Mouse (Mus musculus) ES-E14 (cell line): ENCODE measurements around the gene Hsp90aa1. TPM values are rescaled to one million over a fixed set of nuclear protein-coding genes. Genes with fewer than 3 reads are reported as not detected.
"Not testable (repeated sequence)": the region's sequence is repeated elsewhere in the genome, so short reads cannot be mapped to it uniquely, and the experiment has no call there.

Experiments used
- DNase-seq: peaks from one replicate; pipeline ENCODE4 v3.0.0-alpha.2; 2013; ENCODE audit warnings: low read depth, low spot score
- H3K27ac ChIP-seq: 2 replicates; pipeline ENCODE4 v1.5.1; 2012; ENCODE audit warnings: low read depth, mild to moderate bottlenecking, low read length, moderate library complexity, mixed read lengths; ENCODE audit not compliant: poor library complexity, insufficient read depth, severe bottlenecking
- H3K36me3 ChIP-seq: 2 replicates; pipeline ENCODE4 v1.6.1; 2012; ENCODE audit warnings: mild to moderate bottlenecking, low read length, moderate library complexity, mixed read lengths; ENCODE audit not compliant: control insufficient read depth, poor library complexity, insufficient read depth, severe bottlenecking
- H3K4me1 ChIP-seq, 2 experiments: fragments of 150-350 bp in 1 of 2; sonication (generic) in 1 of 2; 2 replicates each; pipeline ENCODE4 v1.6.1; 2012; ENCODE audit warnings: low read length in 2 of 2, mild to moderate bottlenecking in 1 of 2, mixed read lengths in 1 of 2; ENCODE audit not compliant: control insufficient read depth in 2 of 2, insufficient read depth in 2 of 2, poor library complexity in 1 of 2
- H3K4me3 ChIP-seq, 2 experiments: fragments of 150-350 bp in 1 of 2; sonication (generic) in 1 of 2; 2 replicates each; pipeline ENCODE4 v1.5.1; 2012; ENCODE audit warnings: low read length in 2 of 2, low read depth in 1 of 2, mild to moderate bottlenecking in 1 of 2, mixed read lengths in 1 of 2; ENCODE audit not compliant: insufficient read depth in 1 of 2, poor library complexity in 1 of 2, severe bottlenecking in 1 of 2
- H3K9ac ChIP-seq: 2 replicates; pipeline ENCODE4 v1.6.1; 2012; ENCODE audit warnings: low read depth, mild to moderate bottlenecking, low read length, mixed read lengths; ENCODE audit not compliant: poor library complexity, insufficient read depth, severe bottlenecking
- H3K9me3 ChIP-seq: fragments of 150-350 bp; sonication (generic); 2 replicates; pipeline ENCODE4 v1.6.1; 2012; ENCODE audit warnings: low read depth, mild to moderate bottlenecking, low read length; ENCODE audit not compliant: control insufficient read depth, insufficient read depth
- CHD2 ChIP-seq: IDR thresholded peaks from 2 replicates; pipeline ENCODE4 v1.6.1; 2014; ENCODE audit warnings: mild to moderate bottlenecking, low read depth, low read length, inconsistent platforms
- HCFC1 ChIP-seq: IDR thresholded peaks from 2 replicates; pipeline ENCODE4 v1.6.1; 2012; ENCODE audit warnings: low read length, inconsistent platforms, borderline replicate concordance; ENCODE audit not compliant: insufficient read depth
- MAFK ChIP-seq: IDR thresholded peaks from 2 replicates; pipeline ENCODE4 v1.6.1; 2014; ENCODE audit warnings: mild to moderate bottlenecking, low read depth, low read length, inconsistent platforms; ENCODE audit not compliant: insufficient read depth
- ZC3H11A ChIP-seq: IDR thresholded peaks from 2 replicates; pipeline ENCODE4 v1.6.1; 2012; ENCODE audit warnings: low read depth, mild to moderate bottlenecking, inconsistent platforms, low read length, borderline replicate concordance
- ZNF384 ChIP-seq: IDR thresholded peaks from 2 replicates; pipeline ENCODE4 v1.6.1; 2012; ENCODE audit warnings: low read depth, low read length, inconsistent platforms
- in situ Hi-C, 2 experiments: fragments of 600-800 bp; cut with MboI; formaldehyde crosslinking; loops; one replicate each; pipeline ENCODE4 v1.15.1; 2025; ENCODE audit warnings: low sequenced_read_pairs in 2 of 2, inconsistent platforms in 1 of 2; ENCODE audit not compliant: unreplicated experiment in 2 of 2
- total RNA-seq: library from RNA; depleted of rRNA; stranded (reverse); fragments of 300-350 nt; gene quantifications from 2 replicates; pipeline ENCODE4 v1.2.3, GENCODE M21; 2012

Hsp90aa1 gene
- total RNA-seq, 1 experiment, result 2,383 TPM

GRCm38 (mm10) chr12:110736641-110737040 lies 34.1 kb upstream of the Hsp90aa1 start:
- DNase-seq, result no peak
- in situ Hi-C loops, result no loop called here
- TF ChIP-seq HCFC1 (no peak), ZC3H11A (no peak), MAFK (no peak), CHD2 (no peak), ZNF384 (no peak)
- Histone ChIP-seq H3K36me3 (no peaks in the 10 kb centered on the region), H3K4me3 (peak overlapping the region; percentile 74 to 100; a peak in 2 of 4 replicates), H3K9ac (no peak overlapping the region), H3K27ac (no peak overlapping the region), H3K4me1 (peaks cover 0 to 2% of the 10 kb centered on the region in 2 experiments; a peak in 1 of 4 replicates), H3K9me3 (no peaks in the 10 kb centered on the region)

DNA sequence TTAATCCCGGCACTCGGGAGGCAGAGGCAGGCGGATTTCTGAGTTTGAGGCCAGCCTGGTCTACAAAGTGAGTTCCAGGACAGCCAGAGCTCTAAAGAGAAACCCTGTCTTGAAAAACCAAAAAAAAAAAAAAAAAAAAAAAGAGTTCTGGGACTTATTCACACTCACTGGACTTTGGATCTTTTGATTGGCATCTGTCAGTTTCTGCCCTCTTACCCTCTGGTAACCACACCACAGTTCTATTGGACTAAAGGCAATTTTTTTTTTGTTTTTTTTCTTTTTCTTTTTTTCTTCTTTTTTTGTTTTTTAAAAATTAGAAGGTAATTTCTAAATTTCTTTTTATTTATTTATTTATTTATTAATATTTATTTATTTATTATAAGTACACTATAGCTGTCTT lies 30.7 kb upstream of the Hsp90aa1 start:
- H3K9ac ChIP-seq, DNase-seq, H3K27ac ChIP-seq, H3K36me3 ChIP-seq, H3K9me3 ChIP-seq, H3K4me3 ChIP-seq, H3K4me1 ChIP-seq, in situ Hi-C loops: not testable (repeated sequence)
- peak; percentile 60; the same call in 1 of the 2 replicates for TF ChIP-seq ZNF384

- H3K9me3 ChIP-seq, result 0 out of 2 replicates have a peak, but pooled peaks cover 1% of the 10 kb centered on the region
- TF ChIP-seq ZC3H11A (no peak), ZNF384 (no peak), CHD2 (no peak), HCFC1 (no peak), MAFK (no peak)
- no peak for DNase-seq
- no peaks in the 10 kb centered on the region for H3K4me1 ChIP-seq
- in situ Hi-C loops, result no loop called here
- no peak overlapping the region for H3K27ac ChIP-seq
- no peak overlapping the region for H3K4me3 ChIP-seq
- H3K9ac ChIP-seq, result no peak overlapping the region
- H3K36me3 ChIP-seq, result no peaks in the 10 kb centered on the region; the same call in 1 of the 2 replicates
Measured at GRCm38 (mm10) chr12:110726428-110726827, 23.9 kb upstream of the Hsp90aa1 start.

- H3K36me3 ChIP-seq, result no peaks in the 10 kb centered on the region; the same call in 1 of the 2 replicates
- H3K27ac ChIP-seq, result peak overlapping the region; percentile 90
- no peak for DNase-seq
- TF ChIP-seq HCFC1, result no peak
- no peak for TF ChIP-seq MAFK
- no peak for TF ChIP-seq ZC3H11A
- TF ChIP-seq CHD2, result no peak
- TF ChIP-seq ZNF384, result no peak
- no peak overlapping the region for H3K9ac ChIP-seq
- H3K4me3 ChIP-seq, result no peak overlapping the region
- H3K4me1 ChIP-seq, result no peaks in the 10 kb centered on the region
- 0 out of 2 replicates have a peak, but pooled peaks cover 1% of the 10 kb centered on the region for H3K9me3 ChIP-seq
- in situ Hi-C loops, result no loop called here
Measured at GRCm38 (mm10) chr12:110725489-110725888, 23.0 kb upstream of the Hsp90aa1 start.

DNA sequence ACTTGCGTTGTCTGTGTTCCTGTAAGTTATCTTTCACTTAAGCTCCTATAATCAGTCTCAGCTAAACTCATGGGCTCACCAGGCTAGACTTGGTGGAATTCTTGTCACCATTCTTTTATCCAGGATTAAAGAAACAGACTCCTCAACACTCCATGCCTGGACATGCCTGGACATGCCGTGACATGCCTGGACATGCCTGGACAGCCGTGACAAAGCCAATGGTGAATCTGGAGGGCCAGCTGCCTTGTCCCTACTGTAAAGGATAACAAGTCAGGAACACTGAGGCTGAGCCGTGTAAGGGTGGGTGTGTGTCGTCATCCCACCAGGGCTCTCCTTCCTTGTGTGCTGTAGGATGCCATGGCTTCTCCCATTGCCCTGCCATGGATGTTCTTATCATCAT lies 22.5 kb upstream of the Hsp90aa1 start:
- in situ Hi-C loops, result no loop called here
- no peaks in the 10 kb centered on the region; the same call in 1 of the 2 replicates for H3K36me3 ChIP-seq

More for the DNA sequence above, 22.5 kb upstream of the Hsp90aa1 start:
- no peak for DNase-seq
- H3K9ac ChIP-seq, result no peak overlapping the region
- TF ChIP-seq MAFK, result no peak
- no peak for TF ChIP-seq HCFC1
- TF ChIP-seq ZNF384, result no peak
- no peak for TF ChIP-seq ZC3H11A
- H3K4me3 ChIP-seq, result no peak overlapping the region
- 0 out of 2 replicates have a peak, but pooled peaks cover 1% of the 10 kb centered on the region for H3K9me3 ChIP-seq
- H3K27ac ChIP-seq, result peak overlapping the region; percentile 90
- H3K4me1 ChIP-seq, result no peaks in the 10 kb centered on the region
